Mouse (Mus musculus) adrenal gland, adult 8-10 months (tissue): Measurements from ENCODE around the gene Kbtbd6. TPM values are rescaled to one million over a fixed set of nuclear protein-coding genes. Genes with fewer than 3 reads are reported as not detected.

Source experiments
- DNase-seq: peaks from one replicate; pipeline ENCODE4 v3.0.0; 2022
- total RNA-seq, 4 experiments: library from RNA; stranded (reverse); gene quantifications; 2 replicates each; pipeline ENCODE4 v1.2.4; 2022

Kbtbd6 gene
- total RNA-seq, 4 experiments from 2014 or later: 0.17 to 0.26 (median 0.18) TPM; not detected in 1

GRCm38 (mm10) chr14:79481339-79482151, 29.9 kb downstream of the Kbtbd6 start, which contains the start of gene Wbp4:
Gene Wbp4 (minus strand): TSS chr14:79481520.
- DNase-seq: peak; percentile 92

GRCm38 (mm10) chr14:79482251-79482661, 30.6 kb downstream of the Kbtbd6 start:
- no peak for DNase-seq

DNA sequence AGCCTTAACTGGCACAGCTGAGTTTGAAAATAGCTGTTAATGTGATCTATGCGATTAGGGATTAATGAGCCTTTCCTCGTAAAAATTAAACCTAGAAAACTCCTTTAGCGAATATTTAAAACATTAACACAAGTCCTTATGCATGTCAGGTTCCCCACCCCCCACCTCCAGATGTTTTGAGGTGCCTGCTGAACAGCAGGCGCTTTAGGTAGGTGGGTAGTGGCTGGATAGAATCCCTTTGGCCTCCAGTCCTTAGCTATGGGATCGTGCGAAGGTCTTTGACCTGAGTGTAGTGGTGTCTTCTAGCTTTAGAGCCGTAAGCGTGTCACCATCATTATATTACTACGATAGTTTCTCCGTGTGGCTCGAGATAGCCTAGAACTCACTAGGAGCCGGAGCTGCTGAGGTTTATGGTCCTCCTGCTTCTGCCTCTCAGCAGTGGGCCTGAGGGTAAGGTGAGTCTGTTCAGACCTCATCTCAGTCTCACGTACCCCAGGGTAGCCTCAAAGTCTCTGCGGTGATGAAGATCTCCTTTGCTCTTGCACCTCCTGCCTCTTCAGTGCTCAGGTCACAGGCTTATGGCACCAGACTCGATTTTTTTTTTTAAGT, 31.2 kb downstream of the Kbtbd6 start:
- no peak for DNase-seq

GRCm38 (mm10) chr14:79483611-79484120, 32.0 kb downstream of the Kbtbd6 start:
- no peak for DNase-seq

DNA sequence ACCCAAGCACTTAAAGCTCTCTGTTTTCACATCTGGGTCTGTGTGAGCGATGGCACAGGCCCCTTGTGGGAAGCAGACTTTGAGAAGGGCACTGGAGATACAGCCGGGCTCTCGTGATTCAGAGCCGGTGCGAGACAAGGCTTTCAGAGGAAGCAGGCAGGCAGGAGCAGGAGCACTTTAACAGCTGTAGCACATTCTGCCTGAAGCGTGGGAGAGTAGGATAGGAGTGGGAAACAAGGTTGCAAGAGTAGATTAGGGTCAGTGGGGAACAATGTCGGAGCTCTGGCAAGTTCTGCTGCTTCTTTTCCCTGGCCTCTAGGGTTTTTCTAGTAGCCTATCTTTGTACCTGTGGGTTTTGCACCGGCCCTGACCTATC, 35.0 kb downstream of the Kbtbd6 start:
- DNase-seq: no peak

GRCm38 (mm10) chr14:79486993-79487731, 35.5 kb downstream of the Kbtbd6 start:
- no peak for DNase-seq

DNA sequence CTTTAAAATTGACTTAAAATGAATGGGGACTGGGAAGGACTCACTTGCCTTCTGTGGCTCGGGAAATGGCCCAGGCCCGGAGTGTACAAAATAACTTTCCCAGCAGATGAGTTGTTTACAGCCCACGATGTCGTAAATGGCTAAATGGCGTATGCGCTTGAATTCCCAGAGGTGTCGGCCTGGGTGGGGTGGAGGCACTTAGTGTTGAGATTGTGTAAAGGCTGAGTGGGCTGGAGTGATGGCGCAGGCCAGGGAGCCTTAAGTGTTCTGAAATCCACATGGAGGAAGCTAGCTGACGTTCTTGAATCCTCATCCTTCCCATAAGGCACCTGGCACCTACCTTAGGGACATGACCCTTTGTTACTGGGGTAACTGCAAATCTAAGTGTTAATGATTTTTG, 36.9 kb downstream of the Kbtbd6 start:
- DNase-seq: no peak

DNA sequence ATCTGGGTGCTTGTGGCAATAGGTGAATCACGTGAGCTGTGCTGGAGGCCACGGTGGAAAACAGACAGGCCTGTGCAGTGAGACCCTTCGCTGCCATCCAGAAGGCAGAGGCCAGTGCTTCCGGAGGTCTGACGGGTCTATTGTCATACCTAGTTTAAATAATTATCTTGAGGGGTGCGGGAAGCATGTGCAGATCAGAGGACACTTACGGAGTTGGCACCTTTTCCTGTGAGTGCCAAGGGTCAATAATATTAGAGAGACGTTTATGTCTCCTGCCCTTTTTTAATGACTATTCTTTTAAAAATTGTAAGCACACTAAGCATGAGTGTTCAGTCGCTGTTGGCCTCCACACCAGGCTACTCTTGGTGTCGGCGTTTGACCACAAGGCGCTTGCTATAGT, 37.5 kb downstream of the Kbtbd6 start:
- DNase-seq: no peak

- DNase-seq: no peak
These were observed 38.6 kb downstream of the Kbtbd6 start for GRCm38 (mm10) chr14:79490246-79490645.

DNA sequence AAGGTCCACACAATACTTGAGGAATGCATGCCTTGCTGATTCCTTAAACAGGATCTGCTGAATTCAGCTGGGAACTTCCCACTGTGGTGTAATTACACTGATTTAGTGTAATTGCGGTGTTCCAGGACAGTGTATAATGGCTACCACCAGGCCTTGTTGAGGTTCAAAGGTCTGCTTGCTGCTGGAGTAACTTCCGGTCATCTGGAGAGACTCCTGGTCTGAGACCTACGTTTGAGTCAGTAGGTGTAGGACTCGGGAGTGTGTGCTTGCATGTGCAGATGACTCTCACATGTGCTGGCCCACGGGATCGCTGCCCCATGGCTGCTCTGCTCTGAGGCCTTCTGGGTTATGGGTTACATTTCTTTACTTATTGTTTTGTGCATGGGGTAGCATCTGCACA, 42.7 kb downstream of the Kbtbd6 start:
- DNase-seq: no peak

DNA sequence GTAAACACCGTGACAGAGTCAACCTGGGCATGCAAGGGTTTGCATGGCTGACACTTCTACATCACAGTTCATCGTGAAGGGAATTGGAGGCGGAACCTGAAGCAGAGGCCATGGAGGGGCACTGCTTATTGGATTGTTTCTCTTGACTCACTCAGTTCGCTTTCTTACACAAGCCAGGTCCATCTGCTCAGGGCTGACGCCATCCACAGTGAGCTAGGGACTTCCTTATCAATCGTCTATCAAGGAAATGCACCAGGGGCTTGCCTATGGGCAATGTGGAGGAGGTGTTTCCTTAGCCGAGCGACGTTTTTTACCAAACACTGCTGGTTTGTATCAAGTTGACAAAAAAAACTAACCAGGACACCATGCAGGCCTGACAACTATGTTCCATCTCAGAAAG, 47.7 kb downstream of the Kbtbd6 start:
- no peak for DNase-seq

DNA sequence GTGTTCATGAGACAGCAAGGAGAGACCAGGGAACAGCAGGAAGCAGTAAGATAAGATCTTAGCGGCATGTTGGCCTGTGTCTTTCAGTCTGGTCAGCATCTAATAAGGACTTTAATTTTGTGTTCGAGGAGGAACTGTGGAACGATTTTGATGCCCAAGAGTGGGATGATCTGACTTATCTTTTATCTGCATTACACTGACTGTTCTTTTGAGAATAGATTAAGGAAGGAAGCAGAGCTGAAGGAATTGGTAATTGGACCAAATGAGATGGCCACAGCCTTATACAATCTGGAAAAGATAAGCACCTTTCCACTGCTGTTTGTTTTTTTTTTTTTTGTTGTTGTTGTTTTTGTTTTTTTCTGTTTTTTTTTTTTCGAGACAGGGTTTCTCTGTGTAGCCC, 49.1 kb downstream of the Kbtbd6 start:
- DNase-seq: no peak

GRCm38 (mm10) chr14:79503371-79504075, 51.9 kb downstream of the Kbtbd6 start:
- DNase-seq: no peak

Other genes with a start within 250 kb of the Kbtbd6 start
- under 1 TPM in 1 of 4 experiments, not detected in 3; 0.12 TPM for gene Zfp957, start 204.5 kb upstream of the Kbtbd6 start, total RNA-seq
- 100 to 1,000 TPM in 3 of 4 experiments, 10 to 100 TPM in 1; 88.1 to 240 (median 162) TPM for gene Rgcc, start 150.2 kb upstream of the Kbtbd6 start, total RNA-seq
- 10 to 100 TPM; 15.8 to 26.3 (median 20.1) TPM for gene Naa16, start 61.1 kb upstream of the Kbtbd6 start, total RNA-seq
- gene Mtrf1, start 54.1 kb upstream of the Kbtbd6 start, total RNA-seq: 1 to 10 TPM; 6.7 to 7.6 (median 7.0) TPM
- 10 to 100 TPM in 2 of 4 experiments, 1 to 10 TPM in 2; 8.4 to 12.3 (median 10.8) TPM for gene Kbtbd7, start 25.3 kb upstream of the Kbtbd6 start, total RNA-seq
- gene Elf1, start 29.4 kb downstream of the Kbtbd6 start, total RNA-seq: 10 to 100 TPM; 20.9 to 24.7 (median 21.4) TPM
- gene Wbp4, start 29.7 kb downstream of the Kbtbd6 start, total RNA-seq: 10 to 100 TPM; 34.7 to 40.1 (median 36.8) TPM
- gene Sugt1, start 135.9 kb downstream of the Kbtbd6 start, total RNA-seq: 100 to 1,000 TPM in 1 of 4 experiments, 10 to 100 TPM in 3; 79.3 to 118 (median 93.0) TPM
- gene Cnmd, start 210.3 kb downstream of the Kbtbd6 start, total RNA-seq: 1 to 10 TPM; 1.5 to 4.2 (median 1.7) TPM